Mouse (Mus musculus): Measurements from ENCODE around the gene Ccdc162. TPM values are rescaled to one million over a fixed set of nuclear protein-coding genes. Genes with fewer than 3 reads are reported as not detected.

The Ccdc162 gene
- polyA plus RNA-seq, 1 experiment from 2014 or later, result 2.2 TPM

DNA sequence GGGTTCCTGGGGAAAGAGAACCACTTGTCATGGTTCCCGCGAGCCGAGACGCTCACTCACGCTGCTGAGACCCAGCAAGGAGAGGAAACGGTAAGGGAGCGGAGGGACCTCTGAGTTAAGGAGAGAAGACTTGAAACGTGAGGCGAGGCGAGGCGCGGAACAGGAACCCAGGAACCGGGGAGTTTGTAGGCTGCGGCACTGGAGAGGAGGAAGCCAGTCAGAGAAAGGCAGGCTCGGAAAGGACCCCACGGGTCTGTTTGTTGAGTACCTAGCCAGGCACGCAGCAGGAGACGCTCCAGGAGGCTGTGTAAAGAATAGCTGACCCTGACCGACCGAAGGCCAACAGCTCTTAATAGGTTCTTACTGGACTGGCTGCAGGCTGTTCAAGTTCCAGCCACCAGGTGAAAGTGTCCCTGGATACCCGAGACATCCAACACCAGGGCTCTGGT, 31.9 kb downstream of the Ccdc162 start:
- Histone ChIP-seq H3K36me3 (ENCODE audit: insufficient read depth, low read length) (no peaks in the 10 kb centered on the region), H3K27ac (ENCODE audit: low read length) (no peak overlapping the region), H3K9me3 (ENCODE audit: low read length) (no peaks in the 10 kb centered on the region), H3K9ac (replicated peaks; ENCODE audit: low read depth) (no peak overlapping the region), H3K4me2 (replicated peaks; ENCODE audit: low read depth, low read length) (peak overlapping the region; percentile 47), H3K4me3 (ENCODE audit: low read depth, low read length) (0 out of 2 replicates have a peak overlapping the region, but pooled peaks have one; percentile 5), H3K4me1 (ENCODE audit: insufficient read depth, low read depth, low read length) (no peaks in the 10 kb centered on the region), H3K27me3 (replicated peaks; ENCODE audit: insufficient read depth, low read length) (no peaks in the 10 kb centered on the region)
- ATAC-seq (peak; percentile 79), DNase-seq (ENCODE audit: low spot score) (peak; percentile 66)
- TF ChIP-seq EP300 (IDR thresholded peaks at IDR 0.05), result no peak
- TF ChIP-seq CTCF (IDR thresholded peaks at IDR 0.05), result peak; percentile 44
- 3% methylated on average over 21 of the region's 21 CpGs for WGBS

GRCm38 (mm10) chr10:41682546-41683393, 33.7 kb downstream of the Ccdc162 start:
- Histone ChIP-seq H3K4me1 (ENCODE audit: insufficient read depth, low read depth, low read length) (no peaks in the 10 kb centered on the region), H3K4me3 (ENCODE audit: low read depth, low read length) (no peak overlapping the region), H3K27me3 (replicated peaks; ENCODE audit: insufficient read depth, low read length) (no peaks in the 10 kb centered on the region), H3K9ac (replicated peaks; ENCODE audit: low read depth) (no peak overlapping the region), H3K4me2 (replicated peaks; ENCODE audit: low read depth, low read length) (no peak overlapping the region), H3K27ac (ENCODE audit: low read length) (no peak overlapping the region), H3K36me3 (ENCODE audit: insufficient read depth, low read length) (no peaks in the 10 kb centered on the region), H3K9me3 (ENCODE audit: low read length) (no peaks in the 10 kb centered on the region)
- peak; percentile 85 for DNase-seq (ENCODE audit: low spot score)
- TF ChIP-seq EP300 (IDR thresholded peaks at IDR 0.05) (no peak), CTCF (IDR thresholded peaks at IDR 0.05) (peak; percentile 92)
- 23% methylated on average over 16 of the region's 16 CpGs for WGBS
- peak; percentile 43 for ATAC-seq

DNA sequence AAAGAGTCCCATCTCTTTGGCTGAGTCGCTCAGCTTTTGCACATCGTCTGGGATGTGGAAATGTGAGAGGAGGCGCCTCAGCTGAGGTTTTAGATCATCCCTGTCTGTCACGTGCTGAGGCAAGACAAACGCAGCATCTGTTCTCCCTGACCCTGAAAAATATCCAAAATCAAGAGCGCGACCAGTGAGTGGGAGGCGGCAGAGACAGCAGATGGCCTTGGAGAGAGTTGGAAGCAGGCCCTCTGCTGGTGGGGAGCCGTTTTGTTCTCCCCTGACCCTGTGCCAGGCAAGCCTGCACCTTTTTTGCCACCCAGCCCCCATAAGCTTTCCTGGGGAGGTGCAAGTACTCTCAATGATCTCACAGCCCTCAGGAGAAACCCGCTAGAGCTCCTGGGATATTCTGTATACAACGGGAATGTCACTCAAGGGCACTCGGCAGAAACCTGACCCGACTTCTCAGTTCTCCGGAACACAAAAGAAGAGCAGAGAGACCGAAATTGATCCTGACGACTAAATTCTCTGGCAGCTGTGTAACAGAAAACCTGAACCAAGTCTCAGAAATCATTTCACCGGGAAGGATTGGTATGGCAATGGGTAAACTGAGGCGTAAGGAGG, 37.6 kb downstream of the Ccdc162 start:
- peak overlapping the region; percentile 14 for H3K4me2 ChIP-seq (replicated peaks; ENCODE audit: low read depth, low read length)
- H3K9me3 ChIP-seq (ENCODE audit: low read length), result no peaks in the 10 kb centered on the region
- no peaks in the 10 kb centered on the region for H3K36me3 ChIP-seq (ENCODE audit: insufficient read depth, low read length)
- H3K9ac ChIP-seq (replicated peaks; ENCODE audit: low read depth), result no peak overlapping the region
- no peaks in the 10 kb centered on the region for H3K27me3 ChIP-seq (replicated peaks; ENCODE audit: insufficient read depth, low read length)
- H3K27ac ChIP-seq (ENCODE audit: low read length), result no peak overlapping the region
- H3K4me3 ChIP-seq (ENCODE audit: low read depth, low read length), result no peak overlapping the region
- TF ChIP-seq EP300 (IDR thresholded peaks at IDR 0.05) (no peak), CTCF (IDR thresholded peaks at IDR 0.05) (peak; percentile 79)
- 21% methylated on average over 18 of the region's 18 CpGs for WGBS
- peak; percentile 91 for DNase-seq (ENCODE audit: low spot score)
- no peaks in the 10 kb centered on the region for H3K4me1 ChIP-seq (ENCODE audit: insufficient read depth, low read depth, low read length)
- ATAC-seq, result peak; percentile 71

DNA sequence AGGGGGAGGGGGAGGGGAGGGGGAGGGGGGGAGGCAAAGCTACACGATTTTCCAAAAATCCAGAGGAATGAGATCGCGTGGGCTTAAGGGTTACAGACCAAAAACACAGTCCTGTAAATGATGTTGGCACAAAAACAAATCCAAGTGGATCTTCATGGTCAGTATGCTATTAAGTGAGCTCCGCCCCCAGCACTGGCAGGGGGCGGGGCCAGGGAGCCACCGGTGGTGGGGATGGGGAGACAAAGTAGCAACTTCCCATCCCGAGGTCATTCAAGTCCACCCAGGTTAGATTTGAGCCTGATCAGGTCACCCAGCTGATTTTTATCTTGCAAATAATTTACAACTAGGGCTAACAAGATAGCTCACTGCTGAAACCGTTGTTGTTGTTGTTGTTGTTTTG, 39.0 kb downstream of the Ccdc162 start:
- no peak overlapping the region for H3K9ac ChIP-seq (replicated peaks; ENCODE audit: low read depth)
- no peak overlapping the region for H3K27ac ChIP-seq (ENCODE audit: low read length)
- no peaks in the 10 kb centered on the region for H3K4me1 ChIP-seq (ENCODE audit: insufficient read depth, low read depth, low read length)
- DNase-seq (ENCODE audit: low spot score), result no peak
- TF ChIP-seq CTCF (IDR thresholded peaks at IDR 0.05) (no peak), EP300 (IDR thresholded peaks at IDR 0.05) (no peak)
- WGBS, result 55% methylated on average over 8 of the region's 8 CpGs
- no peaks in the 10 kb centered on the region for H3K27me3 ChIP-seq (replicated peaks; ENCODE audit: insufficient read depth, low read length)
- H3K9me3 ChIP-seq (ENCODE audit: low read length), result no peaks in the 10 kb centered on the region
- H3K4me2 ChIP-seq (replicated peaks; ENCODE audit: low read depth, low read length), result no peak overlapping the region
- no peak for ATAC-seq
- H3K36me3 ChIP-seq (ENCODE audit: insufficient read depth, low read length), result no peaks in the 10 kb centered on the region
- no peak overlapping the region for H3K4me3 ChIP-seq (ENCODE audit: low read depth, low read length)

DNA sequence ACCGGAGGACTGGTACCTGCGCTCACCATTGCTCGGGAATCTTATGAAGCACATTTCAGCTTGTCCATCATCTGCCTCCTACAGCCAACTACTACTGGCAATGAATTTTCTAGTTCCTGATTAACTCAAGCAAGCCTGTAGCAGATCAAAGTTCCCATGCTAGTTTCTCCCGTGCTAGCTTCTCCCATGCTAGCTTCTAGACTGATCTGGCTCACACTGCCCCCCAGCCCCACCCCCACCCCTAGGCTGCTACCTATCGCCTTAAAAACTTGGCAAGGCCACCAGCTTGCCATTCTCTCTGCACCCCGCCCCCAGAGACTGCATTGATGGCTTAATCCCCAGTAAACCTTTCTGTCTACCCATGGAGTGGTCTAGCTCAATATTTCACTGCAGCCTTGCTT, 39.8 kb downstream of the Ccdc162 start:
- H3K27me3 ChIP-seq (replicated peaks; ENCODE audit: insufficient read depth, low read length), result no peaks in the 10 kb centered on the region
- no peak overlapping the region for H3K9ac ChIP-seq (replicated peaks; ENCODE audit: low read depth)
- H3K4me3 ChIP-seq (ENCODE audit: low read depth, low read length), result no peak overlapping the region
- no peak for ATAC-seq
- no peaks in the 10 kb centered on the region for H3K36me3 ChIP-seq (ENCODE audit: insufficient read depth, low read length)
- no peaks in the 10 kb centered on the region for H3K9me3 ChIP-seq (ENCODE audit: low read length)
- no peak for DNase-seq (ENCODE audit: low spot score)
- no peak overlapping the region for H3K4me2 ChIP-seq (replicated peaks; ENCODE audit: low read depth, low read length)
- 65% methylated on average over 6 of the region's 6 CpGs for whole genome bisulfite sequencing
- no peaks in the 10 kb centered on the region for H3K4me1 ChIP-seq (ENCODE audit: insufficient read depth, low read depth, low read length)
- TF ChIP-seq EP300 (IDR thresholded peaks at IDR 0.05) (no peak), CTCF (IDR thresholded peaks at IDR 0.05) (no peak)
- no peak overlapping the region for H3K27ac ChIP-seq (ENCODE audit: low read length)

GRCm38 (mm10) chr10:41675842-41676571, 40.4 kb downstream of the Ccdc162 start:
- H3K27me3 ChIP-seq (replicated peaks; ENCODE audit: insufficient read depth, low read length), result no peaks in the 10 kb centered on the region
- no peak overlapping the region for H3K4me3 ChIP-seq (ENCODE audit: low read depth, low read length)
- no peak overlapping the region for H3K9ac ChIP-seq (replicated peaks; ENCODE audit: low read depth)
- no peaks in the 10 kb centered on the region for H3K9me3 ChIP-seq (ENCODE audit: low read length)
- no peak for TF ChIP-seq CTCF (IDR thresholded peaks at IDR 0.05)
- no peak for TF ChIP-seq EP300 (IDR thresholded peaks at IDR 0.05)
- no peaks in the 10 kb centered on the region for H3K36me3 ChIP-seq (ENCODE audit: insufficient read depth, low read length)
- peak; percentile 37 for ATAC-seq
- H3K4me1 ChIP-seq (ENCODE audit: insufficient read depth, low read depth, low read length), result no peaks in the 10 kb centered on the region
- H3K27ac ChIP-seq (ENCODE audit: low read length), result no peak overlapping the region
- DNase-seq (ENCODE audit: low spot score), result peak; percentile 22
- no peak overlapping the region for H3K4me2 ChIP-seq (replicated peaks; ENCODE audit: low read depth, low read length)
- WGBS, result 60% methylated on average over 6 of the region's 6 CpGs

Data from lung, postnatal 0 days (tissue).